Mouse (Mus musculus): ENCODE results near the gene Cers6. TPM values are rescaled to one million over a fixed set of nuclear protein-coding genes. Genes with fewer than 3 reads are reported as not detected.

Cers6 gene
- polyA plus RNA-seq, 1 experiment from 2014 or later: 40.5 TPM

DNA sequence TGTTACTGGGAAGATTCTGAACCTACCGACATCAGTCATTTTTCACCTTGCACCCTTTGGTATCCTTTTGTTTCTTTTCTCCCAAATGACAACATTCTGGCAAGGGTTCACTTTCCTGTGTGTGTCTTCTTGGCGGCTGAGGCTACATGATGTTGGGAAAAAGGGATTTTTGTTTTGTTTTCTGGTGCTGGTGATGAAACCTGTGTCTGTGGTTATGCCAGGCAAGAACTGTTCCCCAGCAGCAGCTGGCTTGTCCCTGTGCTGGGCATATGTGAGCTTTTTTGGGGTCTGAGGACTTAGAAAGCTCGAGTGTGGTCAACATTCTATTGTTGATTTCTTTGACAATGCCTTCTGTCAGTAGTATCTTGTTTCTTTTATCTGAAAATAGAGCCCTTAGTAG, 45.7 kb downstream of the Cers6 start:
- no peak for ATAC-seq
- H3K27me3 ChIP-seq (replicated peaks): no peaks in the 10 kb centered on the region

DNA sequence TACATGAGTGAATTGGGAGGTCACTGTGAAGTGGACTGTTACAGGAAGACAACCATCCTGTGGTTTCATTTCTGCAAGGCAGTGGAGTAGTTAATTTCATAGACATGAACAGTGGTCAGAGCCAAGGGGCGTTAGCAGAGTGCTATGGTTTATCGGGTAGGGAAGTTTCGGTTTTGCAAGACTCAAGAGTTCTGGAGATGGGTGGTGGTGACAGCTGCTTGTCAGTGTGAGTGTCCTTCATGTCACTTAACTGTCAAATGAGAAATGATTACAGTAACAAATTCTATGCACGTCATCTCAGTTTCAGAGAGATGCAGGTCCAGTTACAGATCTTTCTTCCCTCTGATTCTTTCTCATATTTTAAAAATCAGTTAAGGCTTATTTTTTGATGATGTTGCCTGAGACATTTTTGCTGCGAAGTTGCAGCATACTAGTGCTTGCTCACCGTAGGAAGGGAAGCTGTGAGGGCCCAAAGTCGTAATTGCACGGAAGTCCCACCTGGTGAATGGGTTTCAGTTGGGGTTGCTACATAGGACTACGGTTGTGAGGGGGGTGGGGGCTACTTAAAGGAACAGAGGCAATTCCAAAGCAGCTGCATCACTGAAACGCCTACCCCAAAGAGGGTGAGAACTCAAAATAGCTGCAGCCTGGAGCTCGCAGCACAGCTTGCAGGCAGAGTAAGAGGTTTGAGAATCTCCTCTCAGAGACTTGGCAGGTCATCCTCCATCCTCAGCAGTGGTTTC, 46.7 kb downstream of the Cers6 start:
- H3K27me3 ChIP-seq (replicated peaks): no peaks in the 10 kb centered on the region
- no peaks in the 10 kb centered on the region for H3K36me3 ChIP-seq
- ATAC-seq: no peak
- no peaks in the 10 kb centered on the region for H3K9me3 ChIP-seq
- no peak overlapping the region for H3K27ac ChIP-seq
- 68% methylated on average over 11 of the region's 11 CpGs for whole genome bisulfite sequencing
- no peak overlapping the region for H3K4me2 ChIP-seq (replicated peaks)
- H3K4me1 ChIP-seq (replicated peaks): peaks cover 5% of the 10 kb centered on the region; the same call in 1 of the 2 replicates
- H3K4me3 ChIP-seq (replicated peaks): no peak overlapping the region
- H3K9ac ChIP-seq: no peak overlapping the region

More for the DNA sequence above, 45.7 kb downstream of the Cers6 start:
- H3K27ac ChIP-seq: no peak overlapping the region
- WGBS: 77% methylated on average over 3 of the region's 3 CpGs
- H3K9ac ChIP-seq: no peak overlapping the region
- H3K9me3 ChIP-seq: no peaks in the 10 kb centered on the region
- no peak overlapping the region for H3K4me2 ChIP-seq (replicated peaks)
- peaks cover 5% of the 10 kb centered on the region for H3K4me1 ChIP-seq (replicated peaks)
- no peaks in the 10 kb centered on the region for H3K36me3 ChIP-seq
- H3K4me3 ChIP-seq (replicated peaks): no peak overlapping the region

DNA sequence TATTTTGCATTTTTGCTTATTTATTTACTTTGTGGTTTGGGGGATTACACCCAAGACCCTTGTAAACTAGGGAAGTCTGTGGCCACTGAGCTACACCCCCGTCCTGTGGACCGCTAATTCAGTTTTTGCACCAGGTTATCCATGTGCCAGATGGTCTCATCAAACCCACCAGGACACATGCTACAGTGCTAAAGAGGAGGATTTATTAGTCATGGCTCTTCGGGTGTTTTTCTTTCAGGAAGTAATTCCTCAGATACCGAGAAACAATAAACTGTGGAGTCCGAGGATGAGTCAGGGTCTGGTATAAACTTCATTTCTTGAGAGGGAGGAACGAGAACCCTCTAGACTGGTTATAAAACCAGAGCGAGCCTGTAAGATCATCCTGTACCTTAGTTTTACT, 49.5 kb downstream of the Cers6 start:
- H3K9ac ChIP-seq: no peak overlapping the region
- WGBS: 32% methylated on average over 7 of the region's 7 CpGs
- no peak overlapping the region for H3K27ac ChIP-seq
- ATAC-seq: peak; percentile 22; the same call in 1 of the 2 replicates
- no peaks in the 10 kb centered on the region for H3K9me3 ChIP-seq
- H3K4me3 ChIP-seq (replicated peaks): no peak overlapping the region
- H3K4me1 ChIP-seq (replicated peaks): peaks cover 5% of the 10 kb centered on the region; the same call in 1 of the 2 replicates
- no peaks in the 10 kb centered on the region for H3K27me3 ChIP-seq (replicated peaks)
- no peaks in the 10 kb centered on the region for H3K36me3 ChIP-seq
- no peak overlapping the region for H3K4me2 ChIP-seq (replicated peaks)

DNA sequence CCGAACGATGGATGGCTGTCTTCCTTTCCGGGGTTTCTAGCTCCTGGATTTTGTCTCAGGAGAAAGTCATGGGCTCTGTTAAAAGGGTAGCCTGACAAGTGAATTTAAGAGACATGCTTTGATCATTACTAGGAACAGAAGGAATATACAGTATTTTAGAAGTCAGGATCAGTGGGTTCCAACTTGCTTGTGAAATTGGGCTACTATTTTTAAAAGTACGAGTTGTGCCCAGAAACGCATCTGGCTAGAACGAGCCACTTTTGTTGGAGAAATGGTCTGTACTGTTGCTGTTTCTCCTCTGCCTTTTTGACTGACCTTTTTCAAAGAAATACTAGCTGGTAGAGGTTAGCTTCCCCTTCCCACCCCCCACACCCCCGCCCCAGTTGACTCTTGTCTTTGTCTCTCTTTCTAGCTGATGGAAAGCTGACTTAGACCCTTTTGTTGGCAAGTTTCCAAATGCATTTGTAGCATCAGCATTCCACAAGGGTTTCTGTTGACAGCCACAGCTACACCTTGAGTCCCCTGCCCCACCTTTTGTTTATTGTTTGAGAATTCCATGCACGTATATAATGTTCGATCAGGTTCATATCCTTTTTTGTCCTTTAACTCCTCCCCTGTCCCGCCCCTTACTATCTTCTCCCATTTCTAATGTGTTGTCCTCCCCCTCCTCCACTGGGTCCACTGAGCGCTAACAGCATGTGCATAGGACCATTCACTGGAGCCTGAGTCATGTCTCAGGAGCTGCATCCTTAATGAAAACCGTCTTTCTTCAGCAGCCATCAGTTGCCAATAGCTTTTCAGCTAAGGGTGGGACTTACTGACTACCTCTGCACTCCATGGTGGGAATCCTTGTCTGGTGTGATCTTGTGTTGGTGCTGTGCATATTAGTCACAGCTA, 50.6 kb downstream of the Cers6 start:
- Histone ChIP-seq H3K4me3 (replicated peaks) (no peak overlapping the region), H3K9me3 (no peaks in the 10 kb centered on the region), H3K4me2 (replicated peaks) (no peak overlapping the region), H3K27me3 (replicated peaks) (no peaks in the 10 kb centered on the region), H3K4me1 (replicated peaks) (peaks cover 5% of the 10 kb centered on the region; the same call in 1 of the 2 replicates), H3K36me3 (no peaks in the 10 kb centered on the region), H3K27ac (no peak overlapping the region), H3K9ac (no peak overlapping the region)
- WGBS: 72% methylated on average over 12 of the region's 12 CpGs
- ATAC-seq: no peak

DNA sequence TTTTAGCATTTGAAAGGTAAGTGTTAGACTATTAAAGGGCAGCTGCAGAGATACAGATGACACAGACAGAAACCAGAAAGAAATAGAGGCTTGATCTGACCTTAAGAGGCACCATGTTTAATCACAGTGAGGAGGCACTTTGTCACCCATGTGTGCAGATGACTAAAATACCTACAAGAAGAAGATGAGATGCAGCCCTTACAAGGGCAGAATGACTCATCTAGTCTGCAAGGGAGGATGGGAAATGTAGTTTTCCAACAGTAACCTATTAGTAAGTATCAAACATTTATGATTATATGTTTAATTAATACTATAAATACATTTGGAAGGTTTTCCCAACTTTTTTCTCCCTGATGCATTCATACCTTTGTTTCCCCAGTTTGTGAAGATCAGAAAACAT, 54.5 kb downstream of the Cers6 start:
- no peak overlapping the region for H3K4me3 ChIP-seq (replicated peaks)
- H3K4me1 ChIP-seq (replicated peaks): no peaks in the 10 kb centered on the region
- no peak for ATAC-seq
- H3K27me3 ChIP-seq (replicated peaks): no peaks in the 10 kb centered on the region
- no peak overlapping the region for H3K4me2 ChIP-seq (replicated peaks)
- no peaks in the 10 kb centered on the region for H3K9me3 ChIP-seq
- H3K27ac ChIP-seq: no peak overlapping the region
- no peak overlapping the region for H3K9ac ChIP-seq
- H3K36me3 ChIP-seq: no peaks in the 10 kb centered on the region

DNA sequence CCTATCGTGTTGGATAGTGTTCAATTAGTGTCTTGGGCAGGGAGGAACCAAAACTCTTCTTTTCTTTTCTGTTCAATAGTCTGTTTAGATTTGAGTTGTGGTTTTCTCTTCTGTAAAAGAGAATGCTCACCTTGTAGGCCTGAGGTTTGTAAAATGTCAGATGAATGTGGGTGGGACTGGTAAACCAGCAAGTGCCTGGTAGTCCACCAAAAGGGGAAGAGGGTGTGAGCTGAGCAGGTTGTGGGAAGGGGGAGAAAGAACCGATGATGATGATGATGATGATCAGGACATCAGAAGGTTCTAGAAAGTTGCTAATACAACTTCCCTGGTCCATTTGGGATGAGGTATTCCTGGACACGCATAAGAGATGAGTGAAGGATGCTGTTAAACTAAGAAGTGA, 55.1 kb downstream of the Cers6 start:
- H3K4me3 ChIP-seq (replicated peaks): no peak overlapping the region
- no peak overlapping the region for H3K9ac ChIP-seq
- H3K27ac ChIP-seq: no peak overlapping the region
- H3K36me3 ChIP-seq: no peaks in the 10 kb centered on the region
- 92% methylated on average over 3 of the region's 3 CpGs for WGBS
- H3K4me2 ChIP-seq (replicated peaks): no peak overlapping the region
- no peaks in the 10 kb centered on the region for H3K27me3 ChIP-seq (replicated peaks)
- H3K9me3 ChIP-seq: no peaks in the 10 kb centered on the region
- H3K4me1 ChIP-seq (replicated peaks): no peaks in the 10 kb centered on the region
- no peak for ATAC-seq

DNA sequence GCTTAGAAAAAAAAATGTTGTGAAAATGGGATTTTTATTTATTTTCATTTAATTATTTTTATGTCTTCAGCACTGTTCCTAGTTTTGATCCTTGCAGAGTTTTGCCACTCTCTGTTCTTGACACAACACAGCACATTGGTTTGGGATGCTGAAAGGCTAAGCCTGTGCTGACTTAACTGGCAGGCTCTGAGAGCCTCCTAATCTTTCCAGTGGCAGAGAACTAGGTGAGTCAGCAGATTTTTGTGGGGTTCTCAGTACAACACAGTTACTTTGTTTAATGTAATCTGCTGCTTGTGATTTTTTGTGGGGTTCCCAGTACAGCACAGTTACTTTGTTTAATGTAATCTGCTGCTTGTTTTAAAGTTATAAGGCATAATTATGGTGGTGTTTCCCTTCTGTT, 55.8 kb downstream of the Cers6 start:
- Histone ChIP-seq H3K9me3 (no peaks in the 10 kb centered on the region), H3K9ac (no peak overlapping the region), H3K27ac (no peak overlapping the region), H3K27me3 (replicated peaks) (no peaks in the 10 kb centered on the region), H3K4me3 (replicated peaks) (no peak overlapping the region), H3K4me1 (replicated peaks) (no peaks in the 10 kb centered on the region), H3K36me3 (no peaks in the 10 kb centered on the region), H3K4me2 (replicated peaks) (no peak overlapping the region)
- ATAC-seq: no peak

DNA sequence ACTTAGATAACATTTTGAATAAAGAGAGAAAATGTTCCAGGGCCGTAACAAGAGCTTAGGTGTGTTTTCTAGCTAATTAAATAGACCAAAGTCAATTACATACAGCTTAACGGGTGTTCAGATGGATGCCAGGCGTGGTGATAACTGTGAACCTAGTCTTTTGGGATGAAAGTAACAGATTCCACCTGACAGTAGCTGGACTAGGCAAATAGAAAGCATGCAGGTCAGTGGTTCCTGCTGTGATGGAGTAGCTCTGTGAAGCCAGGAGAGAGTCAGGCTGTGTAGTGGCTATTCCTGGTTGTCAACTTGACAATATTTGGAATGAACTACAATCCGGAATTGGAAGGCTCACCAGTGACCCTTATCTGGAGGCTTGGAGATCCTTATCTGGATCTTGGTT, 56.3 kb downstream of the Cers6 start:
- Histone ChIP-seq H3K27me3 (replicated peaks) (no peaks in the 10 kb centered on the region), H3K4me1 (replicated peaks) (no peaks in the 10 kb centered on the region), H3K27ac (no peak overlapping the region), H3K36me3 (no peaks in the 10 kb centered on the region), H3K4me2 (replicated peaks) (no peak overlapping the region), H3K4me3 (replicated peaks) (no peak overlapping the region), H3K9ac (no peak overlapping the region), H3K9me3 (no peaks in the 10 kb centered on the region)
- WGBS: 89% methylated on average over 4 of the region's 4 CpGs
- ATAC-seq: no peak

DNA sequence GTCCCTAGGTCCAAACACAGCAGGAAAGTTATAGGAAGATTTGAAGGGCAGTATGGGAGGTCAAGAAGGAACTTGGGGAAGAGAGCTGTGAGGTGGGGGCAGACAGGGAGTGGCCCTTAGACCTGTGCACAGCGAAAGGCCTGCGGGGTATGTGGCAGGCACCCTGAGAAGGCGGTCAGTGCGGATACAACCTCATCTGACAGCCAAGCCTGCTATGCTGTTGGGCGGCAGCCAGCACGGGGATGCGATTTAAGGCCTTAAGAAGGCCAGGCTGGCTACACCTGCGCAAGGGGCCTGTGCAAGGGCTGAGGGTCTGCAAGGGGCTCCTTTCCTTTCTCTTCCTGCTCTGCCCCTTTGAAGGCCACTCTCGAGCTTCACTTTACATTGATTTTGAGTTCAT, 63.1 kb downstream of the Cers6 start:
- Histone ChIP-seq H3K4me1 (replicated peaks) (0 out of 2 replicates have a peak, but pooled peaks cover 6% of the 10 kb centered on the region), H3K4me2 (replicated peaks) (no peak overlapping the region), H3K9ac (no peak overlapping the region), H3K9me3 (no peaks in the 10 kb centered on the region), H3K27me3 (replicated peaks) (no peaks in the 10 kb centered on the region), H3K27ac (no peak overlapping the region), H3K36me3 (no peaks in the 10 kb centered on the region), H3K4me3 (replicated peaks) (no peak overlapping the region)
- ATAC-seq: no peak
- 87% methylated on average over 9 of the region's 9 CpGs for WGBS

DNA sequence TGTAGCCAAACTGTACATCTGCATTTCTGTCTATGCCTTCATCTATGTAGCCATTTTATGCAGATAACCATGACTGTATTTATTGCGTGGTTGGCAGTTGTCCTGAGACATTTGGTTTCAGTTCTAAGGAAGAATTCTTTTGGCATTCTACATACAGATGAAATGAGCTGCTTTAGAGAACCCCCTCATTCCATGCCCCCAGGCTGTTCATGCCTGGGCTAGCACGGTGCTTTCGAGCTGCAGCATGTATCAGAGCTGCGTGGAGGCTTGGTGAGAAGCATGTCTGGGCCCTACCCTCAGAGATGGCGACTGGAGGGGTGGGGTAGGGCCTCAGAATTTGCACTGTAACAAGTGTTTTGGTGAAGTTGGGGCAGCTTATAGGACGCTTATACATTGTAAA, 64.3 kb downstream of the Cers6 start:
- H3K4me2 ChIP-seq (replicated peaks): no peak overlapping the region
- ATAC-seq: no peak
- no peaks in the 10 kb centered on the region for H3K36me3 ChIP-seq
- H3K4me1 ChIP-seq (replicated peaks): 0 out of 2 replicates have a peak, but pooled peaks cover 6% of the 10 kb centered on the region
- no peaks in the 10 kb centered on the region for H3K9me3 ChIP-seq
- 89% methylated on average over 6 of the region's 6 CpGs for WGBS
- no peaks in the 10 kb centered on the region for H3K27me3 ChIP-seq (replicated peaks)
- no peak overlapping the region for H3K4me3 ChIP-seq (replicated peaks)
- H3K27ac ChIP-seq: peak overlapping the region; percentile 48; the same call in 1 of the 2 replicates
- no peak overlapping the region for H3K9ac ChIP-seq

DNA sequence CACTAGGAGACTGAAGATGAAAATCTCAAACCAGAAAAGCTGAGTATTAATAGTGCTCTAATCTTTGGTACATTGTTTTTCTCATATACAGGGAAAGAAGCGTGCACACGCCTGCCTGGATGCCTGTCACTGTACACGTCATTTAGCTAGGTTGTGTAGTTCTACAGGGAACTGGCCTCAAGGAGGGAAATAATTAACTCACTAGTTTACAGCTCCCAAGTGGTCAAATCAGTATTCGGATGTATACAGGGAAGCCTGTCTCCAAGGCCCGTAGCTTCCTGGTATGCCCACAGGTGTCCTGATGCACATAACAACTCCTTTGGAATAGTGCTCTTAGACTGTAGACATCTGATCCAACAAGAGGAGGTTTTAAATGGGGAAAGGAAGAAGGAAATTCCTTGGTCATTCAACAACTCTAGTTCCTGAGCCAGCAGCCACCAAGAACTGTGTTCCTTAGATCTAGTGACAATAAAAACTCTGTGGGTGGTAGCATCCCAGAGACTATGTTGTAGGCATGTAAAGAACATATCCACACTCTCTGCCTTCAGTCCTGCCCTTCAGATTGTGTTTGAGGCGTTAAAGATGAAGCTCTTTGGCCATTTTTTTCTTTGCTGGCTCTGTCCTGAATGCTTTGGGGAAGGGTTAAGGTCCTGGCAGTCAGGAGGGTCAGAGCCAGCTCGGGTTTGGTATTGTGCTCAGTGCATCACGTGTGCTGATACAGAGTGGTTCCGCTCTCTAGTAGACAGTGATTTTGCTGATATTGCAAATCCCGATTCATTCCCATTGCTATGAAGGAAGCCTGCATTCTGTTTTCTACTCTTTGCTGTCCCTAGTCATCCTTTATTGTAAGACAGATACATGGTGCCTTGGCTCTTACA, 65.9 kb downstream of the Cers6 start:
- H3K27ac ChIP-seq: peak overlapping the region; percentile 32; the same call in 1 of the 2 replicates
- H3K27me3 ChIP-seq (replicated peaks): no peaks in the 10 kb centered on the region
- no peak overlapping the region for H3K4me3 ChIP-seq (replicated peaks)
- peak; percentile 84 for ATAC-seq
- H3K4me1 ChIP-seq (replicated peaks): 0 out of 2 replicates have a peak, but pooled peaks cover 8% of the 10 kb centered on the region
- no peaks in the 10 kb centered on the region for H3K9me3 ChIP-seq
- H3K4me2 ChIP-seq (replicated peaks): no peak overlapping the region
- no peaks in the 10 kb centered on the region for H3K36me3 ChIP-seq
- H3K9ac ChIP-seq: no peak overlapping the region
- WGBS: 77% methylated on average over 10 of the region's 10 CpGs

DNA sequence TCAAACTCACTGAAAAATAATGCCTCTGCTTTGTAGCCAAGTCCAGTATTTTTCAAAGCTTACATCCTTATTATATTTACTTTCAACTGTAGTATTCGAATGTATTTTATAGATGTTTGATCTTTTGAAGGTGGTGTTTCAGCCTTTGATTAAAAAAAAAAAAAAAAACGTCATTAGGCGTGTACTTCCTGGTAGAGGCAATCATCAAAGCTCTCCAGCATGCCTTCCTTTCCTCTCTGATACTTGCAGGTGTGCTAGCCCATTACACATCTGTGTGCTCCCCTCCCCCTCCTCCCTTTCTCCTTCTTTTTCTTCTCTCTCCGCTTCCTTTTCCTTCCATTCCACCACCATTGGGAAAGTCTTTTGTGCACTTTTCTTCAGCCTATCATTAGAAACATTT, 71.0 kb downstream of the Cers6 start:
- H3K4me3 ChIP-seq (replicated peaks): no peak overlapping the region
- no peak overlapping the region for H3K9ac ChIP-seq
- no peaks in the 10 kb centered on the region for H3K9me3 ChIP-seq
- H3K4me2 ChIP-seq (replicated peaks): no peak overlapping the region
- H3K27ac ChIP-seq: no peak overlapping the region
- H3K27me3 ChIP-seq (replicated peaks): no peaks in the 10 kb centered on the region
- peaks cover 15% of the 10 kb centered on the region for H3K4me1 ChIP-seq (replicated peaks)
- no peaks in the 10 kb centered on the region for H3K36me3 ChIP-seq
- 40% methylated on average over 4 of the region's 4 CpGs for WGBS
- peak; percentile 57 for ATAC-seq
